In the genomic region with DNA sequence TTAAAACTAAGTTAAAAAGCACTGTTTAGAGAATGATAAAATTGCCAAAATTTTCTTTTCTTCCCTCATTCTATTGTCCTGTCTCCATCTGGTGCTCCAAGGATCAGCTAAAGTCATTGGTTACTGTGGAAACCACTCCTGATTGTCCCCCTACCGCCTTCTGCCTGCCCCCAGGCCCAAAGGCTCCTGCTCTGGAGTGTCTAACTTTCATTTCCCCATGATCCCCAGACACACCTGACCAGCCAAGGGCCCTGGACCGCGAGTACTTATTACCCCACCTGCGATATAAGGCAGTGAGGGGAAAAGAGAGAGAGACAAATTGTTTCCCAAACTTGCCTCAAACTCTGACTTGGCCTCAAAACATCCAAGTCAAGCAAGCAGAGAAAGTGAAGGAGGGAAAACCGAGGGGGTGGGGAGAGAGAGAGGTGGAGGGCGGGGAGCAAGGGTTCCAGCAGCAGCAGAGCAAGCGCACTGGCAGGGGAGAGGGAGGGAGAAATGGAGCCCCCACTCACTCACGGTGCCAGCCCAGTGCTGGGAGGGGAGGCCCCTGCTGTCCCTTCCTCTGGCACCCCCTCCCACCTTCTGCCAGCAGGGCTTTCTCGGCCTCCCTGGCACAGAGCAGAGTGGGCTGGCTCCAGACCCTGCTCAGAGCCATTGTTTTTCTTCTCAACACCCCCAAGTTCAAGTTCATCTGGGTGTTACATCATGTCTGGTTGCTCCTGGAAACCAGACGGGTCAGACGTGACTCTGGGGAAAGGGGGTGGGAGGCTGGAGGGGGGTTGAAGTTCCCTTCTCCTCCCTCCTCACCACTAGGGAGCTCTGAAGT, we compare ENCODE assay signal across 9 mouse cellular contexts. TPM values are rescaled to one million over a fixed set of nuclear protein-coding genes. Genes with fewer than 3 reads are reported as not detected.
DNase-seq lines count a peak whose midpoint lies in the region; ATAC-seq and TF ChIP-seq lines count a peak whose summit lies in the region.
"Had no signal": no experiment of that assay in that cellular context is flagged by ENCODE, and none has a peak within 500 bp of the region (broad histone marks: within the 10 kb centered on the region; RNA-seq: fewer than 3 reads in every experiment).

No protein-coding gene starts in this region.

- no peak for DNase-seq in left cerebral cortex, adult 2 months (ENCODE audit: extremely low spot score in 1 of 2, low spot score in 2 of 2)
- DNase-seq in left cerebral cortex, adult 18-20 months (ENCODE audit: low spot score in 2 of 2): no peak
- peak; percentile 66 for DNase-seq in embryonic facial prominence, embryonic 10.5 days (ENCODE audit: low spot score)
- peak; percentile 92 for DNase-seq in limb, embryonic 14.5 days (ENCODE audit: low spot score)
- DNase-seq in thymus, postnatal 4 days: no peak
- no peak for DNase-seq in left cerebral cortex, postnatal 25 days (ENCODE audit: low spot score in 2 of 2)

- peaks cover 73% of the 10 kb centered on the region for H3K4me1 ChIP-seq in embryonic facial prominence, embryonic 10.5 days
- H3K4me1 ChIP-seq in heart, embryonic 12.5 days (replicated peaks): peaks cover 71% of the 10 kb centered on the region
- H3K4me1 ChIP-seq in limb, embryonic 14.5 days (ENCODE audit: control insufficient read depth, insufficient read depth, low read length): peaks cover 82% of the 10 kb centered on the region
- peaks cover 90% of the 10 kb centered on the region for H3K4me1 ChIP-seq in neural tube, embryonic 13.5 days (replicated peaks)

- intact Hi-C loops in left cerebral cortex, adult 2 months (cut with DNase I): no loop called here
- intact Hi-C loops in left cerebral cortex, postnatal 25 days (cut with DNase I): no loop called here

- peak; percentile 47 for ATAC-seq in heart, embryonic 12.5 days (ENCODE audit: insufficient number of reproducible peaks, low FRiP score)
- peak; percentile 91 for ATAC-seq in limb, embryonic 14.5 days (ENCODE audit: low FRiP score, low read depth)
- ATAC-seq in neural tube, embryonic 13.5 days (ENCODE audit: low read depth): peak; percentile 82

- WGBS in embryonic facial prominence, embryonic 10.5 days: 16% methylated on average over 11 of the region's 11 CpGs
- 24% methylated on average over 11 of the region's 11 CpGs for WGBS in heart, embryonic 12.5 days
- 7% methylated on average over 8 of the region's 11 CpGs for WGBS in limb, embryonic 14.5 days
- 8% methylated on average over 11 of the region's 11 CpGs for WGBS in neural tube, embryonic 13.5 days

- no peak overlapping the region for H3K4me3 ChIP-seq in left cerebral cortex, adult 2 months
- peak overlapping the region; percentile 39; the same call in 1 of the 2 replicates for H3K4me3 ChIP-seq in embryonic facial prominence, embryonic 10.5 days
- H3K4me3 ChIP-seq in heart, embryonic 12.5 days: no peak overlapping the region
- no peak overlapping the region for H3K4me3 ChIP-seq in limb, embryonic 14.5 days (replicated peaks; ENCODE audit: low read length)
- no peak overlapping the region for H3K4me3 ChIP-seq in neural tube, embryonic 13.5 days

- peak overlapping the region; percentile 50 for H3K27ac ChIP-seq in left cerebral cortex, adult 2 months
- peak overlapping the region; percentile 84 for H3K27ac ChIP-seq in embryonic facial prominence, embryonic 10.5 days (replicated peaks)
- H3K27ac ChIP-seq in heart, embryonic 12.5 days (ENCODE audit: poor library complexity, severe bottlenecking): peak overlapping the region; percentile 73
- H3K27ac ChIP-seq in limb, embryonic 14.5 days (replicated peaks; ENCODE audit: low read depth, low read length): peak overlapping the region; percentile 93
- peak overlapping the region; percentile 95 for H3K27ac ChIP-seq in neural tube, embryonic 13.5 days (replicated peaks)
- H3K27ac ChIP-seq: liver, embryonic 14.5 days had no signal

- H3K36me3 ChIP-seq in embryonic facial prominence, embryonic 10.5 days (replicated peaks): no peaks in the 10 kb centered on the region
- no peaks in the 10 kb centered on the region for H3K36me3 ChIP-seq in heart, embryonic 12.5 days
- peaks cover 74% of the 10 kb centered on the region for H3K36me3 ChIP-seq in limb, embryonic 14.5 days (ENCODE audit: control insufficient read depth, insufficient read depth, low read length)
- no peaks in the 10 kb centered on the region for H3K36me3 ChIP-seq in neural tube, embryonic 13.5 days

- H3K27me3 ChIP-seq in embryonic facial prominence, embryonic 10.5 days (replicated peaks; ENCODE audit: low read depth, poor library complexity, severe bottlenecking): peaks cover 100% of the 10 kb centered on the region
- peaks cover 66% of the 10 kb centered on the region for H3K27me3 ChIP-seq in heart, embryonic 12.5 days (replicated peaks)
- peaks cover 11% of the 10 kb centered on the region for H3K27me3 ChIP-seq in limb, embryonic 14.5 days (ENCODE audit: control insufficient read depth, insufficient read depth, low read length)
- H3K27me3 ChIP-seq in neural tube, embryonic 13.5 days: peaks cover 56% of the 10 kb centered on the region

- H3K9me3 ChIP-seq in embryonic facial prominence, embryonic 10.5 days: no peaks in the 10 kb centered on the region
- no peaks in the 10 kb centered on the region for H3K9me3 ChIP-seq in heart, embryonic 12.5 days (replicated peaks)
- H3K9me3 ChIP-seq in limb, embryonic 14.5 days (ENCODE audit: control insufficient read depth, low read length): no peaks in the 10 kb centered on the region
- no peaks in the 10 kb centered on the region for H3K9me3 ChIP-seq in neural tube, embryonic 13.5 days

- no peak for TF ChIP-seq POLR2A in limb, embryonic 14.5 days (IDR thresholded peaks at IDR 0.05; ENCODE audit: borderline replicate concordance, extremely low read depth, insufficient read depth, insufficient read length)

- H3K4me2 ChIP-seq in heart, embryonic 12.5 days: peak overlapping the region; percentile 42
- peak overlapping the region; percentile 34 for H3K4me2 ChIP-seq in limb, embryonic 14.5 days (replicated peaks; ENCODE audit: low read depth, low read length, severe bottlenecking)
- peak overlapping the region; percentile 22; the same call in 1 of the 2 replicates for H3K4me2 ChIP-seq in neural tube, embryonic 13.5 days

- H3K9ac ChIP-seq in heart, embryonic 12.5 days: 0 out of 2 replicates have a peak overlapping the region, but pooled peaks have one; percentile 43
- peak overlapping the region; percentile 38; the same call in 1 of the 2 replicates for H3K9ac ChIP-seq in limb, embryonic 14.5 days (ENCODE audit: low read depth, low read length, severe bottlenecking)
- H3K9ac ChIP-seq in neural tube, embryonic 13.5 days: peak overlapping the region; percentile 54
- H3K9ac ChIP-seq: liver, embryonic 14.5 days had no signal

- no peak; the same call in 1 of the 2 replicates for TF ChIP-seq CTCF in left cerebral cortex, adult 2 months (IDR thresholded peaks at IDR 0.05)

RNA-seq across cellular contexts. Expression of a gene that starts 10.7 kb away (rescaled TPM):
- not detected for total RNA-seq in left cerebral cortex, adult 2 months (2021)
- not detected for total RNA-seq in left cerebral cortex, adult 18-20 months (2021)
- 1.6 and 3.6 TPM in 2 replicates for polyA plus RNA-seq in embryonic facial prominence, embryonic 10.5 days (2016; fragmentation: Nextera tagmentation; extraction: Ambion mirVana)
- 5.4 and 6.9 TPM in 2 replicates for polyA plus RNA-seq in heart, embryonic 12.5 days (2016; fragmentation: Nextera tagmentation; extraction: Ambion mirVana)
- 4.3 and 4.8 TPM in 2 replicates for polyA plus RNA-seq in limb, embryonic 14.5 days (2012; rRNA removed)
- polyA plus RNA-seq in limb, embryonic 14.5 days (2014; fragmentation: Nextera tagmentation; extraction: Ambion mirVana): 5.7 and 6.0 TPM in 2 replicates
- polyA plus RNA-seq in neural tube, embryonic 13.5 days (2015; fragmentation: Nextera tagmentation; extraction: Ambion mirVana): 1.4 and 2.2 TPM in 2 replicates
- total RNA-seq in left cerebral cortex, postnatal 25 days (2021): under 1 TPM in 1 of 2 experiments, not detected in 1; 0.71 TPM

RNA-seq across cellular contexts. Expression of a gene that starts 10.9 kb away (rescaled TPM):
- total RNA-seq in left cerebral cortex, adult 2 months (2021): 1 to 10 TPM; 1.6 to 2.6 TPM
- 1 to 10 TPM; 2.6 TPM for total RNA-seq in left cerebral cortex, adult 18-20 months (2021)
- polyA plus RNA-seq in embryonic facial prominence, embryonic 10.5 days (2016; fragmentation: Nextera tagmentation; extraction: Ambion mirVana): 4.3 and 5.5 TPM in 2 replicates
- polyA plus RNA-seq in heart, embryonic 12.5 days (2016; fragmentation: Nextera tagmentation; extraction: Ambion mirVana): 18.1 and 19.7 TPM in 2 replicates
- 7.1 and 7.6 TPM in 2 replicates for polyA plus RNA-seq in limb, embryonic 14.5 days (2012; rRNA removed)
- 5.6 and 6.2 TPM in 2 replicates for polyA plus RNA-seq in limb, embryonic 14.5 days (2014; fragmentation: Nextera tagmentation; extraction: Ambion mirVana)
- polyA plus RNA-seq in neural tube, embryonic 13.5 days (2015; fragmentation: Nextera tagmentation; extraction: Ambion mirVana): 2.8 and 3.6 TPM in 2 replicates
- total RNA-seq in left cerebral cortex, postnatal 25 days (2021): 1 to 10 TPM; 2.8 to 3.5 TPM

RNA-seq across cellular contexts. Expression of a gene that starts 24.5 kb away (rescaled TPM):
- 10 to 100 TPM; 95.5 to 96.8 TPM for total RNA-seq in left cerebral cortex, adult 2 months (2021)
- total RNA-seq in left cerebral cortex, adult 18-20 months (2021): 10 to 100 TPM; 93.7 to 99.0 TPM
- 30.4 and 30.8 TPM in 2 replicates for polyA plus RNA-seq in embryonic facial prominence, embryonic 10.5 days (2016; fragmentation: Nextera tagmentation; extraction: Ambion mirVana)
- 20.9 and 21.3 TPM in 2 replicates for polyA plus RNA-seq in heart, embryonic 12.5 days (2016; fragmentation: Nextera tagmentation; extraction: Ambion mirVana)
- 68.8 and 86.2 TPM in 2 replicates for polyA plus RNA-seq in limb, embryonic 14.5 days (2012; rRNA removed)
- polyA plus RNA-seq in limb, embryonic 14.5 days (2014; fragmentation: Nextera tagmentation; extraction: Ambion mirVana): 18.5 and 19.8 TPM in 2 replicates
- polyA plus RNA-seq in neural tube, embryonic 13.5 days (2015; fragmentation: Nextera tagmentation; extraction: Ambion mirVana): 14.1 and 15.1 TPM in 2 replicates
- total RNA-seq in left cerebral cortex, postnatal 25 days (2021): 10 to 100 TPM; 97.8 to 97.9 TPM

RNA-seq across cellular contexts. Expression of a gene that starts 26.0 kb away (rescaled TPM):
- 100 to 1,000 TPM; 108 to 115 TPM for total RNA-seq in left cerebral cortex, adult 2 months (2021)
- total RNA-seq in left cerebral cortex, adult 18-20 months (2021): 100 to 1,000 TPM in 1 of 2 experiments, 10 to 100 TPM in 1; 99.1 to 101 TPM
- 69.1 and 71.2 TPM in 2 replicates for polyA plus RNA-seq in embryonic facial prominence, embryonic 10.5 days (2016; fragmentation: Nextera tagmentation; extraction: Ambion mirVana)
- 46.2 and 49.5 TPM in 2 replicates for polyA plus RNA-seq in heart, embryonic 12.5 days (2016; fragmentation: Nextera tagmentation; extraction: Ambion mirVana)
- polyA plus RNA-seq in limb, embryonic 14.5 days (2012; rRNA removed): 144 and 158 TPM in 2 replicates
- polyA plus RNA-seq in limb, embryonic 14.5 days (2014; fragmentation: Nextera tagmentation; extraction: Ambion mirVana): 71.0 and 71.7 TPM in 2 replicates
- polyA plus RNA-seq in neural tube, embryonic 13.5 days (2015; fragmentation: Nextera tagmentation; extraction: Ambion mirVana): 53.6 and 55.5 TPM in 2 replicates
- total RNA-seq in left cerebral cortex, postnatal 25 days (2021): 10 to 100 TPM; 85.2 to 90.1 TPM

RNA-seq across cellular contexts. Expression of a gene that starts 49.5 kb away (rescaled TPM):
- 10 to 100 TPM; 17.5 to 17.9 TPM for total RNA-seq in left cerebral cortex, adult 2 months (2021)
- total RNA-seq in left cerebral cortex, adult 18-20 months (2021): 10 to 100 TPM; 15.5 to 19.9 TPM
- 140 and 148 TPM in 2 replicates for polyA plus RNA-seq in embryonic facial prominence, embryonic 10.5 days (2016; fragmentation: Nextera tagmentation; extraction: Ambion mirVana)
- polyA plus RNA-seq in heart, embryonic 12.5 days (2016; fragmentation: Nextera tagmentation; extraction: Ambion mirVana): 63.4 and 68.1 TPM in 2 replicates
- 33.3 and 38.2 TPM in 2 replicates for polyA plus RNA-seq in limb, embryonic 14.5 days (2012; rRNA removed)
- 66.0 and 70.1 TPM in 2 replicates for polyA plus RNA-seq in limb, embryonic 14.5 days (2014; fragmentation: Nextera tagmentation; extraction: Ambion mirVana)
- 32.5 and 37.7 TPM in 2 replicates for polyA plus RNA-seq in neural tube, embryonic 13.5 days (2015; fragmentation: Nextera tagmentation; extraction: Ambion mirVana)
- 10 to 100 TPM; 10.5 to 18.3 TPM for total RNA-seq in left cerebral cortex, postnatal 25 days (2021)

Comparison
In these comparisons a context has a peak if more than half of its experiments do, and no peak if none do; other contexts are left out.
1. DNase-seq: peak in embryonic facial prominence, embryonic 10.5 days (single experiment) and limb, embryonic 14.5 days (single experiment); none in left cerebral cortex, adult 2 months (0 of 2), left cerebral cortex, adult 18-20 months (0 of 2), thymus, postnatal 4 days (single experiment) and left cerebral cortex, postnatal 25 days (0 of 2).
2. Peak in every context shown above with its lines, with median percentiles within 50 percentile points of each other: H3K27ac ChIP-seq, ATAC-seq, H3K4me2 ChIP-seq and H3K9ac ChIP-seq.